Mouse (Mus musculus) gastrocnemius, adult 8-10 months (tissue): Measurements from ENCODE around the gene Polr2l. TPM values are rescaled to one million over a fixed set of nuclear protein-coding genes. Genes with fewer than 3 reads are reported as not detected.

ENCODE experiments used
- DNase-seq, 2 experiments: peaks; one replicate each; pipeline ENCODE4 v3.0.0; 2022; ENCODE audit warnings: low spot score in 2 of 2
- total RNA-seq, 4 experiments: library from RNA; stranded (reverse); gene quantifications; 2 replicates each; pipeline ENCODE4 v1.2.4; 2022

Polr2l gene
- total RNA-seq, 4 experiments from 2014 or later = 57.4 to 68.5 (median 63.7) TPM

GRCm38 (mm10) chr7:141432741-141433516, 42.0 kb downstream of the Polr2l start:
- DNase-seq = no peak

DNA sequence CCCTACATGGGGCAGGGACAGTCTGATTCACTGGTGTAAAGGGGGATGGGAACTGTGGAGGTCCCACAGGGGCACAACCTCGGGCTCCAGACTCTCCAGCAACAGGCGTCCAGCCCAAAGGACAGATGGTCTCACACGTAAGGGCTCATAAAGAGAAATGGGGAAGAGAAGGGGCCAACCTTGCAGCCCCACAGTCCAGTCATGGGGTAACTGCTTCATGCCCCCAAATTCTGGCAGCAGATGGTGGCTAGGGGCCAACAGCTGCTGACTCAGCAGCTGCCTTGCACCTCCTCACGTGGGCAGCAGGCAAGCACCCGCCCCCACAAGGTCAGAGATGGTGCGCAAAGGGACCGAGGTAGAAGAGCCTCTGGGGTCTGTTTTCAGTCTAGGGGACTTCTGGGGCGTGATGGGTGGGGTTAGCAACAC, 42.7 kb downstream of the Polr2l start:
- no peak for DNase-seq

GRCm38 (mm10) chr7:141431434-141432185, 43.3 kb downstream of the Polr2l start:
- no peak for DNase-seq

- no peak for DNase-seq
Measured at GRCm38 (mm10) chr7:141430585-141431240, 44.2 kb downstream of the Polr2l start.

- no peak for DNase-seq
Measured at GRCm38 (mm10) chr7:141429840-141430584, 44.9 kb downstream of the Polr2l start.

DNA sequence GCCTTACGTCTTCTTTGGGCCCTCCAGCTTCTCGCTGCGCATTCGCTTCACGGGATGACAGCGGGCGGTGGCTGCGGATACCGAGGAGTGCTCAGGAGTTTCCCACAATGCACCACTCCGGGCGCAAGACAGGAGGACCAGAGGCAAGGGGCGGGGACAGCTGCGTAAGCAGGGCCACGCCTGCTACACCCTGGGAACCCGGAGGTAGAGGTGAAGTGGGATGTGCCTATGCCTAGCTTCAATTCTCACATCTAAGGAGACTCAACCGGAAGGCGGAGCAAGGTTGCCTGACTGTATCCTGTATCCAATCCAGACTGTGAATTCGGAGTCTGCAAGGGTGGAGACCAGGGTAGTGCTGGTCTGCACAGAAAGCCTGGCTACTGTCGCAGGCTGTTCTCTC, 45.6 kb downstream of the Polr2l start, which contains the start of gene Cend1:
Cend1 (minus strand) TSS at position 182 of the 400 bp plus-strand sequence.
- no peak for DNase-seq

DNA sequence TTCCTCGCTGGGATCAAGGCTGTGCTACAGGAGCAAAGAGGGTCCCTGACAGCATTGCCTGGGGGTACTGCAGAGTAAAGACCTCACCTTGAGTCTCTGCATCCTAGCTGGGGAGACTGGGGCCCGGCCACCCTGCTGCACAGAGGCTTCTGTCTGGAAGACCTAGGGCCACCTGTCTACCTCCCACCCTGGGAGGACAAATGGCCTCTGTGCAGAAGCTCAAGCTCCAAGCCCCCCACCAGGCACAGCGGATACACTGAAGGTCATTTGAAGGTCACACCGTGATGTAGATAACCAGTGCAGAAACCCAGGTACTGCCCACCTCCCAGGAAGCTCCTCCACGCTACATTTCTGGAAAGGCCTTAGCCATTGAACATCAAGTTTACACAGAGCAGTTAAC, 46.2 kb downstream of the Polr2l start:
- no peak for DNase-seq

DNA sequence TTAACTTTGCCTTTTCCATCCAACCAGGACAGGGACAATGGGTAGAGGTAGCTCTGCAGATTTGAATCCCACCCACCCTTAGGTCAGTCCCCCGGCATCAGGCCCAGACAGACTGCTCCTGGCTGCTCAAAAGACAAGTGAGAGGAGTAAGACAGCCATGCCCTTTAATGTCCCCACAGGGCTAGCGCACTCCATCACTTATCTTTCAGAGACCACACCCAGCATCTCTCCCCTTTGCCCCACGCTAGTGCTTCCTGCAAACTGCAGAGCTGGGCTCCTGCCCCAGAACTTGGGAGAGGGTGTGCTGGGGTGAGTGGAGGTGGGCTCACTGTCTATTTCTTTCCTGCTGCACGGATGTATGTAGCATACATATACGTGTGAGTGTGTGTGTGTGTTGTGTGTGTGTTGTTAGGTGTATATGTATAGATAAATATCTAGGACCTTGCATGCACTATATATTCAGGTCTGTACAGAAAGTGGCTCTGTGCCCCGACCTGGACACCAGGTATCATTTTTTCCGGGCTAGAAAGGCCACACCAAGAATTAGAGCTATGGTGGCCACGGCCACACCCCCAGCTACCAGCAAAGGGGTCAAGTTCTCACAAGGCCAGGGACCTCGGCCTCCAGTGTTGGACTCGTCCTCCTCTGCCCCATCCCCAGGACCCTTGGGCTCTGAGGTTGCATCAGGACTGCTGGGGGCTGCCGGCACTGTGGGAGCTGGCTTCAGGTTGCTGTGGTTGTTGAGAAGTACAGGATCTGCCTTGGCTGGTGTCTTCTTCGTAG, 47.8 kb downstream of the Polr2l start:
- no peak for DNase-seq

DNA sequence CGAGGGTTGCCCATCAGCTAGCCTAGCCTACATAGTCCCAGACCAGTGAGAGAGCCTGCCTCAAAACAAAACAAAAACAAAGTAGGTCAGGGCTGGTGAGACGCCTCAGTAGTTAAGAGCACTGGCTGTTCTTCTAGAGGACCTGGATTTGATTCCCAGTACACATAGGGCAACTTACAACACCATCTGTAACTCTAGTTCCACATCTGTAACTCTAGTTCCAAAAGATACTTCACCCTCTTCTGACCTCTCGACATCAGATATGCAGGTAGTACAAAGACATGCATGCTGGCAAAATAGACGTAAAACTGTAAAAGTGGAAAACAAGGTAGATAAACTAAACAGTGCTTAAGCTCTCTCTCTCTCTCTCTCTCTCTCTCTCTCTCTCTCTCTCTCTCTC, 51.1 kb downstream of the Polr2l start:
- DNase-seq = no peak

Other genes starting within 250 kb of the Polr2l start
- 10 to 100 TPM; 16.8 to 25.3 (median 19.4) TPM for gene Phrf1, start 246.3 kb downstream of the Polr2l start, total RNA-seq
- under 1 TPM; 0.27 to 0.80 (median 0.50) TPM for gene Irf7, start 208.7 kb downstream of the Polr2l start, total RNA-seq
- not detected for gene Cdhr5, start 198.3 kb downstream of the Polr2l start, total RNA-seq
- not detected for gene Sct, start 196.0 kb downstream of the Polr2l start, total RNA-seq
- not detected for gene Drd4, start 183.1 kb downstream of the Polr2l start, total RNA-seq
- 10 to 100 TPM; 10.6 to 15.1 (median 12.7) TPM for gene Deaf1, start 147.4 kb downstream of the Polr2l start, total RNA-seq
- 10 to 100 TPM in 3 of 4 experiments, 1 to 10 TPM in 1; 9.1 to 11.5 (median 11.3) TPM for gene Tmem80, start 147.4 kb downstream of the Polr2l start, total RNA-seq
- 1 to 10 TPM; 1.3 to 3.4 (median 2.2) TPM for gene Eps8l2, start 136.3 kb downstream of the Polr2l start, total RNA-seq
- gene Taldo1, start 82.9 kb downstream of the Polr2l start, total RNA-seq = 10 to 100 TPM; 81.4 to 87.7 (median 84.4) TPM
- 1 to 10 TPM; 6.5 to 9.8 (median 7.8) TPM for gene Gatd1, start 61.0 kb downstream of the Polr2l start, total RNA-seq
- under 1 TPM in 2 of 4 experiments, not detected in 2; 0.16 to 0.48 TPM for gene Cend1, start 45.6 kb downstream of the Polr2l start, total RNA-seq
- 10 to 100 TPM; 14.5 to 19.5 (median 14.7) TPM for gene Slc25a22, start 37.2 kb downstream of the Polr2l start, total RNA-seq
- under 1 TPM; 0.07 to 0.51 (median 0.19) TPM for gene Pidd1, start 31.1 kb downstream of the Polr2l start, total RNA-seq
- 100 to 1,000 TPM; 719 to 844 (median 773) TPM for gene Rplp2, start 27.8 kb downstream of the Polr2l start, total RNA-seq
- 100 to 1,000 TPM; 250 to 384 (median 284) TPM for gene Pnpla2, start 19.9 kb downstream of the Polr2l start, total RNA-seq
- gene Cracr2b, start 14.0 kb downstream of the Polr2l start, total RNA-seq = 10 to 100 TPM in 1 of 4 experiments, 1 to 10 TPM in 3; 3.3 to 11.4 (median 6.9) TPM
- gene Cd151, start 7.7 kb downstream of the Polr2l start, total RNA-seq = 10 to 100 TPM; 78.2 to 98.0 (median 86.2) TPM
- gene Tspan4, start 108 bp upstream of the Polr2l start, total RNA-seq = 10 to 100 TPM in 2 of 4 experiments, 1 to 10 TPM in 2; 8.1 to 15.1 (median 11.9) TPM
- 10 to 100 TPM in 3 of 4 experiments, 1 to 10 TPM in 1; 9.2 to 14.9 (median 13.0) TPM for gene Chid1, start 64.7 kb upstream of the Polr2l start, total RNA-seq
- 10 to 100 TPM; 54.7 to 64.8 (median 63.0) TPM for gene Ap2a2, start 87.0 kb upstream of the Polr2l start, total RNA-seq
- gene Muc6, start 180.2 kb upstream of the Polr2l start, total RNA-seq = not detected
- under 1 TPM in 1 of 4 experiments, not detected in 3; 0.85 TPM for gene Muc2, start 215.2 kb upstream of the Polr2l start, total RNA-seq